Mouse (Mus musculus) hindbrain, embryonic 10.5 days (tissue): Measurements from ENCODE around the gene Gmeb2. TPM values are rescaled to one million over a fixed set of nuclear protein-coding genes. Genes with fewer than 3 reads are reported as not detected.

Experiments
- DNase-seq: peaks from one replicate; pipeline ENCODE4 v3.0.0-alpha.2; 2017; ENCODE audit warnings: low spot score
- H3K27ac ChIP-seq: fragments of 300-500 bp; sonication (generic); 2 replicates; pipeline ENCODE4 v1.5.1; 2016; ENCODE audit warnings: mild to moderate bottlenecking, moderate library complexity
- H3K27me3 ChIP-seq: fragments of 300-500 bp; sonication (generic); 2 replicates; pipeline ENCODE4 v1.6.1; 2016; ENCODE audit warnings: mild to moderate bottlenecking; ENCODE audit not compliant: poor library complexity, insufficient read depth, severe bottlenecking
- H3K36me3 ChIP-seq: fragments of 300-500 bp; sonication (generic); 2 replicates; pipeline ENCODE4 v1.6.1; 2016; ENCODE audit warnings: mild to moderate bottlenecking, moderate library complexity
- H3K4me1 ChIP-seq: fragments of 300-500 bp; sonication (generic); replicated peaks from 2 replicates; pipeline ENCODE4 v1.6.1; 2016; ENCODE audit warnings: mild to moderate bottlenecking
- H3K4me3 ChIP-seq: fragments of 300-500 bp; sonication (generic); 2 replicates; pipeline ENCODE4 v1.5.1; 2016; ENCODE audit warnings: mild to moderate bottlenecking, moderate library complexity
- H3K9me3 ChIP-seq: fragments of 300-500 bp; sonication (generic); 2 replicates; pipeline ENCODE4 v1.6.1; 2016; ENCODE audit warnings: mild to moderate bottlenecking, moderate library complexity
- WGBS: fragments of 180-500 bp; shearing (Covaris S2); methylation state at CpG from one replicate; pipeline ENCODE4 v1.1.7; 2016; 5-methylcytosine and 5-hydroxymethylcytosine counted together
- polyA plus RNA-seq: library from polyadenylated mRNA; unstranded; fragments of >200 nt; fragmentation: Nextera tagmentation; extraction: Ambion mirVana; gene quantifications from 2 replicates; pipeline ENCODE4 v1.2.1, GENCODE M21; 2016

The Gmeb2 gene
- polyA plus RNA-seq, 1 experiment from 2014 or later, result 19.0 TPM

DNA sequence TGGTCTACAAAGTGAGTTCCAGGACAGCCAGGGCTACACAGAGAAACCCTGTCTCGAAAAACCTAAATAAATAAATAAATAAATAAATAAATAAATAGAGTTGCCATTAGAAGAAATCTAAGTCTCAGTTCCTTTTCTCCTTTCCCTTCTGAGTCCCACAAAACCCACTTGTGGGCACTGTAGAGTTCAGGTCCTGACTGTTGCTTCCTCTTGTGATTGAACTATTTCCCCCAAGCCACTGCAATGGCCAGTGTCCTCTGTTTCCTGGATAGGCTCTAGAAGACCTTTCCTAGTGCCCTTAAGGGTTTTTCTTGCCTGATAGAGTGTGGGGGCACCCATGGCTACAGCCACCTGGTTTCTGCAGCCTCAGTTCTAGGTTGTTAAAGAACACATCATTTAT is 17.1 kb upstream of the Gmeb2 start:
- DNase-seq, result no peak
- WGBS, result 85% methylated on average over 1 of the region's 1 CpGs
- Histone ChIP-seq H3K27ac (no peak overlapping the region), H3K36me3 (peaks cover 58% of the 10 kb centered on the region), H3K27me3 (peaks cover 39% of the 10 kb centered on the region), H3K4me3 (no peak overlapping the region), H3K9me3 (no peaks in the 10 kb centered on the region), H3K4me1 (peaks cover 9% of the 10 kb centered on the region)

DNA sequence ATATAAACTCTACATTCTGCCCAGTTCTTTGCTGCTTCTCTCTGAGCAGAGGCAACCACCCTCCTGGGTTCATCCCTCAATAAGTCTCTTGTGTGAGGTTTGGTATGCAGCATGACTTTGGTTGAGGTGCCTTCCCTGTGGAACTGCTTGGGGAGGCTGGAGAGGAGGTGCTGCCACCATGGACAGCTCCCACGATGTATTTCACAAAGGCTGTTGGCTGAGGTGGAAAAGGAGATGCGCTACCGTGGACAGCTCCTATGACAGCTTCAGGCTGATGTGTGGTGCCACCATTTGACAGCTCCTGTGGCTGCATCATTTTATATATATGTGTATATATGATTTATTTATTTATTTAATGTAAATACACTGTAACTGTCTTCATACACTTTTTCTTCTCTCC is 14.2 kb upstream of the Gmeb2 start:
- Histone ChIP-seq H3K36me3 (peaks cover 44% of the 10 kb centered on the region), H3K27me3 (peaks cover 18% of the 10 kb centered on the region), H3K9me3 (no peaks in the 10 kb centered on the region), H3K27ac (no peak overlapping the region), H3K4me3 (no peak overlapping the region), H3K4me1 (peaks cover 5% of the 10 kb centered on the region)
- 33% methylated on average over 3 of the region's 3 CpGs for WGBS
- DNase-seq, result peak; percentile 39

- H3K9me3 ChIP-seq, result no peaks in the 10 kb centered on the region
- H3K36me3 ChIP-seq, result peaks cover 10% of the 10 kb centered on the region
- WGBS, result 92% methylated on average over 1 of the region's 1 CpGs
- no peak overlapping the region for H3K27ac ChIP-seq
- H3K4me1 ChIP-seq, result peaks cover 19% of the 10 kb centered on the region
- DNase-seq, result no peak
- H3K4me3 ChIP-seq, result no peak overlapping the region
- no peaks in the 10 kb centered on the region for H3K27me3 ChIP-seq
Measured at GRCm38 (mm10) chr2:181290937-181291336, 3.1 kb upstream of the Gmeb2 start.

- 86% methylated on average over 3 of the region's 3 CpGs for WGBS
- H3K27ac ChIP-seq, result peak overlapping the region; percentile 98; the same call in 1 of the 2 replicates
Measured at GRCm38 (mm10) chr2:181288691-181289090, 856 bp upstream of the Gmeb2 start.

DNA sequence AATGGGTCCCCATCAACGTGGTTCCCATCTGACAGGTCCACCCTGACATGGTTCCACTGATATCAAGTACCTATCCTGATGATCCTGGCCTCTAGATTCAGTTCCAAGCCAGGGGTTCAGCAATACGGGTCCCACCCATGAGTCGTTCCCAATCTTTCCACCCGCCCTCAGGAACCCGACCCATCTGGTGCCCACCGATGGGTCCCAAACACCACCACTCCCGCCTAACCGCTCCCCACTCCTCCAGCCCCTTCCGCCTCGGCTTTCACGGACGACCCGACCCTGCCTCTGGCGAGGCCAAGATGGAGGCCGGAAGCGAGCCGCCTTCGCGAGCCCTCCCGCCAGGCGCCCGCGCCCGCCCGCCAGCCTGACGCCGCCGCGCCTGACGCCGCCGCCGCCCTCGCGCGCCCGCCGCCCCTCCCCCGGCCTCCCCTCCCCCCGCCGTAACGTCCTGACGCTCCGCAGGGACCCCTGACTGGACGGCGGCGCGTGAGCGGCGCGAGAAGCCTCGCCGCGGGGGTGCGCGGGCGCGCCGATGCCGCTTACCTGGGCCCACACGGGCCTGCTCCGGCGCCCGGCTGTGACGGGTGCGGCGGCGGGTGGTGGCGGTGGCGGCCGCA is 387 bp downstream of the Gmeb2 start:
- H3K9me3 ChIP-seq, result no peaks in the 10 kb centered on the region
- H3K27me3 ChIP-seq, result no peaks in the 10 kb centered on the region
- H3K27ac ChIP-seq, result peak overlapping the region; percentile 98
- peaks cover 19% of the 10 kb centered on the region for H3K4me1 ChIP-seq
- peak; percentile 90 for DNase-seq
- H3K36me3 ChIP-seq, result peaks cover 40% of the 10 kb centered on the region
- peak overlapping the region; percentile 76 for H3K4me3 ChIP-seq
- WGBS, result 0% methylated on average over 56 of the region's 71 CpGs

More at GRCm38 (mm10) chr2:181288691-181289090, 856 bp upstream of the Gmeb2 start:
- Histone ChIP-seq H3K9me3 (no peaks in the 10 kb centered on the region), H3K27me3 (no peaks in the 10 kb centered on the region), H3K36me3 (peaks cover 28% of the 10 kb centered on the region), H3K4me1 (peaks cover 19% of the 10 kb centered on the region), H3K4me3 (peak overlapping the region; percentile 76)
- DNase-seq, result no peak

DNA sequence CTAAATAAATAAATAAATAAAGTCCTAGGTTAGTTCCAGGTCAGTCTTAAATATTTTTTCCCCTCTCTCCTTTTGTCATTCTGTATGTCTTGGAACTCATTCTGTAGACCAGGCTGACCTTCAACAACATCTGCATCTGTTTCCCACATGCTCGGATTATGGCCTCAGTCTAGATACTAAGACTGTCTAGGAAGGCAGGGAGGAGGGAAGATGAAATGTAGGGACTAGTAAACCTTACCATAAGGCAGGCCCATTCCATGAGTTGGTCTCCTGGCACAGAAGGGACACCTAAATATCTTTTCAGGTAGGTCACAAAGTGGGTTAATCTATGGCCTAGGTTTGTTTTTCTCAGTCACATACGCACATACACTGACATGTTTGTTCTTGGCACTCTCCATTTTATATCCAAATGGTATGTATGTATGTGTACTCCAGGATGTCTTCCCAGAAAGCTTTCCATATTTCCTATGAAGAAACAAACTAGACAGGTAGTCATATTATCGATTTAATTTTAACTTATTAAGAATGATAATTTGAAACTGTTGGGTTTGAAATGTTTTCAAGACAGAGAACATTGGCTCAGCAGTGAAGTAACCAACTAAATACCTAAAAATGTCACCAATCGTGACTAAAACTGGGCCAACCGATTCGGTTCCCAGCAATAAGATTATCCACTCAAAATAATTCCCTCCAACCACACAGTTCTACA is 1.1 kb downstream of the Gmeb2 start:
- WGBS, result 62% methylated on average over 6 of the region's 6 CpGs
- Histone ChIP-seq H3K36me3 (peaks cover 46% of the 10 kb centered on the region), H3K9me3 (no peaks in the 10 kb centered on the region), H3K27ac (peak overlapping the region; percentile 98), H3K4me3 (peak overlapping the region; percentile 76), H3K4me1 (peaks cover 19% of the 10 kb centered on the region), H3K27me3 (no peaks in the 10 kb centered on the region)
- DNase-seq, result no peak

DNA sequence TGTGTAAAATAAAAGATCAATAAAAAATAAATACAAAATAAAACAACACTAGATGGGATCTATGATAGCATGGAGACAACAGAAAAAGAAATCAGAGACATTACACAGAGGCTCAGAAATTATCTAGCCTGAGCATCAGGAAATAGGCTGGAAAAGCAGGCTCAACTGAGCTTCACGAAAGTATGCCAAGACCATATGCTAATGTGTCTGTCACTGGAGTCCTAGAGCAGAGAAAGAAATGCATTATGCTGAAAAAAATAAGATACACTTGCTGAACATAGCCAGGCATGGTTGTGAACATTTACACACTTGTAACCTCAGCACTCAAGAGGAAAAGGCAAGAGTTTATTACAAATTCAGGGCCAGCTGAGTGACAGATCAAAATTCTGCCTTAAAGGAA is 7.9 kb downstream of the Gmeb2 start:
- H3K9me3 ChIP-seq, result no peaks in the 10 kb centered on the region
- H3K4me1 ChIP-seq, result no peaks in the 10 kb centered on the region
- H3K4me3 ChIP-seq, result no peak overlapping the region
- no peak for DNase-seq
- no peak overlapping the region for H3K27ac ChIP-seq
- peaks cover 84% of the 10 kb centered on the region for H3K36me3 ChIP-seq
- 88% methylated on average over 1 of the region's 1 CpGs for WGBS
- H3K27me3 ChIP-seq, result no peaks in the 10 kb centered on the region

- H3K27ac ChIP-seq, result no peak overlapping the region
- H3K9me3 ChIP-seq, result no peaks in the 10 kb centered on the region
- WGBS, result 79% methylated on average over 3 of the region's 3 CpGs
- H3K4me1 ChIP-seq, result no peaks in the 10 kb centered on the region
- no peak overlapping the region for H3K4me3 ChIP-seq
- DNase-seq, result no peak
- H3K27me3 ChIP-seq, result no peaks in the 10 kb centered on the region
- H3K36me3 ChIP-seq, result peaks cover 85% of the 10 kb centered on the region
Measured at GRCm38 (mm10) chr2:181277866-181278265, 10.0 kb downstream of the Gmeb2 start.

DNA sequence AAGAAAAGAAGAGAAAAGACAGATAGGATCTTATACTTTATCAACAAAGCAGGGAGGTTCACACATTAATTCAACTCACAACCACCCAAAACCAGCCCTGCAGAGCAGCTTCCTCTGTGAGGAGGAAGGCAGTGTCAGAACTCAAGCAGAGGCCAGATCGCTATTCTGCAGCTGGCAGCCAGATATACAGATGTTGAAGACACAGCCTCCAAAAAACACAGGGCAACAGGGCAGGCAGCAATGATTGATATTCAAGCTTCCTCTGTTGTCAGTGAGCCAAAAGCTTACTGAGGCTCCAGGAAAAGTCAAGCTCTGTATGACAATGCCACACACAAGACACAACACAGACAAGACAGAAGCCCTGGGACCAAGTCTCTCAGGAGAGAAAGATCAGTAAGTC is 11.1 kb downstream of the Gmeb2 start:
- no peaks in the 10 kb centered on the region for H3K4me1 ChIP-seq
- 85% methylated on average over 1 of the region's 1 CpGs for WGBS
- DNase-seq, result no peak
- peaks cover 82% of the 10 kb centered on the region for H3K36me3 ChIP-seq
- H3K9me3 ChIP-seq, result no peaks in the 10 kb centered on the region
- H3K27me3 ChIP-seq, result no peaks in the 10 kb centered on the region
- H3K27ac ChIP-seq, result no peak overlapping the region
- no peak overlapping the region for H3K4me3 ChIP-seq

DNA sequence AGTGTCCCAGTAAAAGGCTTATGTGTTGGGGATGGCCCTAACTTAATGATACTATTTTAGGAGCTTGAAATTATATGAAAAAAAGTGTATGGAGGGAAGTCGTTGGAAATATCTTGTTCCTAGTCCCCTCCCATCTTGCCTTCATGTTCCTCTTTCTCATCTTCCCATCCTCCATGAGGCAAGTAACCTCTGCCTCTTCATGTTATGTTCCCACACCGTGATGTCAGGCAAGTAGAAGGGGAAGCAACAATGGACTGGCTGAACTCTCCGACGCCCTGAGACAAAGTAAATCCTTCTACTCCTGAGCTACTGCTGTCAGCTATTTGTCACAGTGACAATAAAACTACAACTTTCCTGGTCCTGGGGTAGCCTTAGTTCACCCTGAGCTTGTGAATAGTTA is 13.2 kb downstream of the Gmeb2 start:
- no peak for DNase-seq
- H3K9me3 ChIP-seq, result no peaks in the 10 kb centered on the region
- no peaks in the 10 kb centered on the region for H3K4me1 ChIP-seq
- no peak overlapping the region for H3K27ac ChIP-seq
- H3K36me3 ChIP-seq, result peaks cover 91% of the 10 kb centered on the region
- 90% methylated on average over 4 of the region's 4 CpGs for WGBS
- H3K4me3 ChIP-seq, result no peak overlapping the region
- no peaks in the 10 kb centered on the region for H3K27me3 ChIP-seq

DNA sequence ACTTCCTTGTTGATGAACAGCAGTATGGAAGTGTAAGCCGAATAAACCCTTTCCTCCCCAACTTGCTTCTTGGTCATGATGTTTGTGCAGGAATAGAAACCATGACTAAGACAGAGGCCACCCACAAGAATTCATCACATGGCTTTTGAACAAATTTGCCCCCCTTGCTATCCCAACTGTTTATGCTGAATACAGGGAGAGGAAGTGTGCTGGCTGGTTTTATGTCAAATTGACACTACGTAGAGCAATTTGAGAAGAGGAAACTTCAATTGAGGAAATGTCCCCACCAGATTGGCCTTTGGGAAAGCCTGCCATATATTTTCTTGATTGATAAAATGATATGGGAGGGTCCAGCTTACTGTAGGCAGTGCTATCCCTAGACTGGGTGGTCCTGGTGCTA is 14.0 kb downstream of the Gmeb2 start:
- Histone ChIP-seq H3K36me3 (peaks cover 93% of the 10 kb centered on the region), H3K4me3 (no peak overlapping the region), H3K4me1 (no peaks in the 10 kb centered on the region), H3K27me3 (no peaks in the 10 kb centered on the region), H3K9me3 (no peaks in the 10 kb centered on the region), H3K27ac (no peak overlapping the region)
- WGBS, result 92% methylated on average over 2 of the region's 2 CpGs
- no peak for DNase-seq

- H3K27ac ChIP-seq, result no peak overlapping the region
- 97% methylated on average over 2 of the region's 2 CpGs for WGBS
- H3K4me1 ChIP-seq, result no peaks in the 10 kb centered on the region
- no peak for DNase-seq
- H3K36me3 ChIP-seq, result peaks cover 92% of the 10 kb centered on the region
- no peaks in the 10 kb centered on the region for H3K9me3 ChIP-seq
- no peak overlapping the region for H3K4me3 ChIP-seq
- no peaks in the 10 kb centered on the region for H3K27me3 ChIP-seq
Measured at GRCm38 (mm10) chr2:181272092-181272491, 15.7 kb downstream of the Gmeb2 start.

DNA sequence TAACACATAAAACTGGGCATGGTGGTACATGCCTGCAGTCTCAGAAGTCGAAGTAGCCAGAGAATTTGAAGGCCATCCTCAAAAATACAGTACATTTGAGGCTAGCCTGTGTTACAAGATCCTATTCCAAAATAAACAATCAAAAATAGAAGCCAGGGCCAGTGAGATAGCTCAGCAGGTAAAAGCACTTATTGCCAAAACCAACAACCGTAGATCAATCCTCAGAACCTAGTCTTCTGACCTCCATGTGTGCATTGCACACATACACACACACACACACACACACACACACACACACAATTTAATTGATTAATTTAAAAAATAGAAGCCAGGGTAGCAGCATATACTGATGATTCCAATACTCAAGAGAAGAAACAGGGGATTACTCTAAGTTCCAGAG is 21.0 kb downstream of the Gmeb2 start:
- 91% methylated on average over 2 of the region's 2 CpGs for WGBS
- Histone ChIP-seq H3K27ac (no peak overlapping the region), H3K4me3 (no peak overlapping the region), H3K36me3 (peaks cover 92% of the 10 kb centered on the region), H3K27me3 (no peaks in the 10 kb centered on the region), H3K4me1 (no peaks in the 10 kb centered on the region), H3K9me3 (no peaks in the 10 kb centered on the region)
- DNase-seq, result no peak
